Mouse (Mus musculus) ES-Bruce4 (cell line): Measurements from ENCODE around the gene Shisa2.

Source experiments
- CTCF ChIP-seq: IDR thresholded peaks from one replicate; pipeline ENCODE4 v1.8.1; 2011; ENCODE audit warnings: low read depth, low read length
- POLR2A ChIP-seq: IDR thresholded peaks from one replicate; pipeline ENCODE4 v1.8.1; 2011; ENCODE audit warnings: low read length; ENCODE audit not compliant: insufficient read depth

- TF ChIP-seq POLR2A (no peak), CTCF (no peak)
Observed at GRCm38 (mm10) chr14:59672893-59673515, 47.9 kb downstream of the Shisa2 start.
